Mouse (Mus musculus): ENCODE measurements at regions not wholly inside any gene's neighbourhood (a gene's known extent, or its start where the extent isn't known, plus 50 kb on each side); places are given as distances from the start of the nearest gene placed in this dataset.

GRCm38 (mm10) chr7:115258626-115259025 lies 515.1 kb downstream of the Insc start:
- ATAC-seq (ENCODE audit: low FRiP score): no peak
- Histone ChIP-seq H3K4me1 (replicated peaks; ENCODE audit: control insufficient read depth, insufficient read depth, low read length) (no peaks in the 10 kb centered on the region), H3K36me3 (ENCODE audit: control insufficient read depth, insufficient read depth, low read length) (no peaks in the 10 kb centered on the region), H3K27ac (ENCODE audit: low read depth, low read length) (no peak overlapping the region), H3K27me3 (ENCODE audit: control insufficient read depth, insufficient read depth, low read length) (no peaks in the 10 kb centered on the region), H3K4me3 (ENCODE audit: low read depth, low read length) (no peak overlapping the region), H3K9me3 (ENCODE audit: control insufficient read depth, low read length) (no peaks in the 10 kb centered on the region), H3K9ac (ENCODE audit: low read depth, low read length) (no peak overlapping the region), H3K4me2 (replicated peaks; ENCODE audit: low read depth, low read length) (no peak overlapping the region)
- WGBS: 44% methylated on average over 3 of the region's 3 CpGs
- DNase-seq (ENCODE audit: low spot score): no peak

DNA sequence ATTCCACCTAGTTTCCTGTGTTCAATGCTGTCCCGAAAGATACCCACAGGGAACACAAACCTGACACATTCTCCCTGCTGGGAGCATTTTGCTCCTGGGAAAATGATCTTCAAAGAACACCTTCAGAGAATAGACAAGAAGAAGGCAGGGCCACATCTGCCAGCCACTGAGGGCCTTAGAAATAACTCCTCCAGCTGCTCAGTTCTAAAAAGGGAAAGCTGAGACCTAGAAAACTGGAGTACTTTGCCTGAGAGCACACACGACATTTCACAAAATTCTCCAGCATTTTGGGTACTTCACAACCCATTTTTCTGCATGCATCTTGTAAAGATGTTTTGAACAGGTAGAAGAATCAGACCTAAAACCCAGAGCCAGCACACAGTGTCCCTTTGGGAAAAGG lies 519.6 kb downstream of the Insc start:
- Histone ChIP-seq H3K4me3 (ENCODE audit: low read depth, low read length) (no peak overlapping the region), H3K9me3 (ENCODE audit: control insufficient read depth, low read length) (no peaks in the 10 kb centered on the region), H3K36me3 (ENCODE audit: control insufficient read depth, insufficient read depth, low read length) (no peaks in the 10 kb centered on the region), H3K4me2 (replicated peaks; ENCODE audit: low read depth, low read length) (no peak overlapping the region), H3K4me1 (replicated peaks; ENCODE audit: control insufficient read depth, insufficient read depth, low read length) (no peaks in the 10 kb centered on the region), H3K27me3 (ENCODE audit: control insufficient read depth, insufficient read depth, low read length) (no peaks in the 10 kb centered on the region), H3K27ac (ENCODE audit: low read depth, low read length) (no peak overlapping the region), H3K9ac (ENCODE audit: low read depth, low read length) (no peak overlapping the region)
- 87% methylated on average over 2 of the region's 2 CpGs for WGBS
- DNase-seq (ENCODE audit: low spot score): no peak
- no peak for ATAC-seq (ENCODE audit: low FRiP score)

GRCm38 (mm10) chr7:115266141-115266540 lies 522.6 kb downstream of the Insc start:
- Histone ChIP-seq H3K4me2 (replicated peaks; ENCODE audit: low read depth, low read length) (no peak overlapping the region), H3K27ac (ENCODE audit: low read depth, low read length) (no peak overlapping the region), H3K27me3 (ENCODE audit: control insufficient read depth, insufficient read depth, low read length) (no peaks in the 10 kb centered on the region), H3K4me3 (ENCODE audit: low read depth, low read length) (no peak overlapping the region), H3K36me3 (ENCODE audit: control insufficient read depth, insufficient read depth, low read length) (no peaks in the 10 kb centered on the region), H3K4me1 (replicated peaks; ENCODE audit: control insufficient read depth, insufficient read depth, low read length) (no peaks in the 10 kb centered on the region), H3K9ac (ENCODE audit: low read depth, low read length) (no peak overlapping the region), H3K9me3 (ENCODE audit: control insufficient read depth, low read length) (no peaks in the 10 kb centered on the region)
- ATAC-seq (ENCODE audit: low FRiP score) (no peak), DNase-seq (ENCODE audit: low spot score) (no peak)
- 93% methylated on average over 4 of the region's 4 CpGs for WGBS

DNA sequence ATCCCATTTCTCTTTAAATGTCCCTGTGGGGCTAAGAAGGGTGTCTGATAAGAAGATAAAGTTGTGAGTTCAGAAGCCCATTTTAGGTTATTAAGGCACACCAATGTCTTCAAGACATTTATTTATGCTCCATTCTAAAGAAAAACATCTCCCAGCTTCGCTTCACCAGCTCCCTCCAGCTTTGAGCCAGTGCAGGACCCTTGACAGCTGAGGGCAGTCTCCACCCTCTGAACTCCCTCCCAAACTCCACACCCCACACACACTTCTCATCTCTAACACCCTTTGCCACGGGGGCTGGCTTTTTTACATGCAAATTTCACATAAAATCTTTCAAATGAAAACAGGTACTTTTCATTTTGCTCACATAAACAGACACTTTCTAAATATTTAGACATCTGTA lies 527.3 kb downstream of the Insc start:
- H3K27me3 ChIP-seq (ENCODE audit: control insufficient read depth, insufficient read depth, low read length): no peaks in the 10 kb centered on the region
- no peak overlapping the region for H3K4me2 ChIP-seq (replicated peaks; ENCODE audit: low read depth, low read length)
- WGBS: 47% methylated on average over 2 of the region's 2 CpGs
- no peaks in the 10 kb centered on the region for H3K36me3 ChIP-seq (ENCODE audit: control insufficient read depth, insufficient read depth, low read length)
- H3K9ac ChIP-seq (ENCODE audit: low read depth, low read length): no peak overlapping the region
- H3K4me1 ChIP-seq (replicated peaks; ENCODE audit: control insufficient read depth, insufficient read depth, low read length): no peaks in the 10 kb centered on the region
- ATAC-seq (ENCODE audit: low FRiP score): no peak
- no peak overlapping the region for H3K27ac ChIP-seq (ENCODE audit: low read depth, low read length)
- no peak overlapping the region for H3K4me3 ChIP-seq (ENCODE audit: low read depth, low read length)
- DNase-seq (ENCODE audit: low spot score): no peak
- H3K9me3 ChIP-seq (ENCODE audit: control insufficient read depth, low read length): no peaks in the 10 kb centered on the region

DNA sequence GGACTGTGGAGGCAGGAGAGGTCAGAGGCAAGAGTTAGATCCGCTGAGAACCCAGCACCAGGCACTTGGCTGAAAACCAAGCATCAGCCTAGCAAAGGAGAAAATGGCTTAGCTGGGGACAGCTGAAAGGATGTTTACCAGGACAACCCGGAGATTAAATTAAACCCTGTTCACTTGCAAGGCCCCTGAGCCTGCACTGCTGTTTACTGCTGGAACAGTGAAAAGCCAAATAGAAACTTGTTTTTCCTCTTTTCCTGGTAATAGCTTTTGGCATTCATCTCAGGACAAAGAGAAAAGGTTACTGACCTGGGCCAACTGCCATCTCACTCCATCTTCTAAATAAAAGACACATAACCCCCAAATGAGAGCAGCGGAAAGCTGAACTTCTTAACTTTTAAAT lies 531.3 kb downstream of the Insc start:
- Histone ChIP-seq H3K4me3 (ENCODE audit: low read depth, low read length) (no peak overlapping the region), H3K36me3 (ENCODE audit: control insufficient read depth, insufficient read depth, low read length) (no peaks in the 10 kb centered on the region), H3K9me3 (ENCODE audit: control insufficient read depth, low read length) (no peaks in the 10 kb centered on the region), H3K27me3 (ENCODE audit: control insufficient read depth, insufficient read depth, low read length) (no peaks in the 10 kb centered on the region), H3K4me2 (replicated peaks; ENCODE audit: low read depth, low read length) (no peak overlapping the region), H3K9ac (ENCODE audit: low read depth, low read length) (no peak overlapping the region), H3K27ac (ENCODE audit: low read depth, low read length) (no peak overlapping the region), H3K4me1 (replicated peaks; ENCODE audit: control insufficient read depth, insufficient read depth, low read length) (no peaks in the 10 kb centered on the region)
- ATAC-seq (ENCODE audit: low FRiP score): no peak
- WGBS: 63% methylated on average over 3 of the region's 3 CpGs
- no peak for DNase-seq (ENCODE audit: low spot score)

DNA sequence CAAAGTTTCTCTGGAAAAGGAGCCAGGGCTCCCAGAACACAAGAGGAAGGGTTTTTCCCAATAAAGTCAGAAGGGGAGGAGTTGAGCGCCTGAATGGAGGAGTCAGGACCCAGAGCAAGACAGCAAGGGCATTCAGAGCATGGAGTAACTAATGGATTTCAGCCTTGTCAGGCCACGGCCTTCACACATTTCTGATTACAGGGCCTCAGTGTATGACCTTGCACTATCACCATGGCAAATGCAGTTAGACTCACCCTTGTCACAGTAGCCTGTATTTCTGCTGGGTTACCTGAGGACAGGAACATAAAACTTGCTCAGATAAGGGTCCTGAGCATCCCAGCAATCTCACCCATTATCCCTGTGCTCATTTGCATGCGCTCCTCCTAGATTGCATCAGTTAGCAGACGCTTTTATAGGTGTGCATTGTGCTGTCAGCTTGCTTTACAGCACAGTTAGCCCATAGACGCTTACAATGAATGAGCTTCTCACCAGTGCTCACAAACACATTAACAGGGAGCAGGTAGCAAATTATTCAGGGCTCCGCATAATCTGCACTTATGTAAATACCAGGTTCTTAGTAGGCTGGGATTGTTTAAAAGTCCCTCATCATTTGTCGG lies 547.4 kb downstream of the Insc start:
- Histone ChIP-seq H3K36me3 (ENCODE audit: control insufficient read depth, insufficient read depth, low read length) (no peaks in the 10 kb centered on the region), H3K4me3 (ENCODE audit: low read depth, low read length) (no peak overlapping the region), H3K9ac (ENCODE audit: low read depth, low read length) (no peak overlapping the region), H3K9me3 (ENCODE audit: control insufficient read depth, low read length) (no peaks in the 10 kb centered on the region), H3K27ac (ENCODE audit: low read depth, low read length) (no peak overlapping the region), H3K27me3 (ENCODE audit: control insufficient read depth, insufficient read depth, low read length) (no peaks in the 10 kb centered on the region), H3K4me1 (replicated peaks; ENCODE audit: control insufficient read depth, insufficient read depth, low read length) (peaks cover 7% of the 10 kb centered on the region; the same call in 1 of the 2 replicates), H3K4me2 (replicated peaks; ENCODE audit: low read depth, low read length) (no peak overlapping the region)
- DNase-seq (ENCODE audit: low spot score) (peak; percentile 28), ATAC-seq (ENCODE audit: low FRiP score) (no peak)
- WGBS: 47% methylated on average over 7 of the region's 7 CpGs

GRCm38 (mm10) chr7:115294655-115295230 lies 551.2 kb downstream of the Insc start:
- H3K27me3 ChIP-seq (ENCODE audit: control insufficient read depth, insufficient read depth, low read length): no peaks in the 10 kb centered on the region
- H3K9ac ChIP-seq (ENCODE audit: low read depth, low read length): no peak overlapping the region
- no peaks in the 10 kb centered on the region for H3K9me3 ChIP-seq (ENCODE audit: control insufficient read depth, low read length)
- H3K4me1 ChIP-seq (replicated peaks; ENCODE audit: control insufficient read depth, insufficient read depth, low read length): peaks cover 7% of the 10 kb centered on the region; the same call in 1 of the 2 replicates
- H3K27ac ChIP-seq (ENCODE audit: low read depth, low read length): no peak overlapping the region
- ATAC-seq (ENCODE audit: low FRiP score) (no peak), DNase-seq (ENCODE audit: low spot score) (no peak)
- no peaks in the 10 kb centered on the region for H3K36me3 ChIP-seq (ENCODE audit: control insufficient read depth, insufficient read depth, low read length)
- no peak overlapping the region for H3K4me3 ChIP-seq (ENCODE audit: low read depth, low read length)
- 79% methylated on average over 10 of the region's 10 CpGs for WGBS
- H3K4me2 ChIP-seq (replicated peaks; ENCODE audit: low read depth, low read length): no peak overlapping the region

DNA sequence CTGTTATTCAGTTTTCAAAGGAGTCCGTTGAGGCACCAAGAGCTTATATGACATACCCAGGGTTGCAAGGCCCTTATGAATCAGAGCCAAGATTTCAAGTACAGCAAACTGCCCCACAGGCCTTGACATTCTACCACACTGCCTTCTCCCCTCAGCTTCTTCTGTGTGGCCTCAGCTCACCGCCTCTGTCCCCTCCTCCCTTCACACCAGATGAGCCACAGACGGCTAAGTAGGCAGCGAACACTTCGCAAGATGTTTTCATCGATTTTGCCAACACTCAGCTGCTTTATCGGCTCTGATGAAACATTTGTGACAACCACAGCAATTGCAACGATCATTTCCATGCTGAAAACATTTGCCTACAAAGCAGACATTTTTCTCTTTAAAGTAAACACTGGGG lies 556.7 kb downstream of the Insc start:
- Histone ChIP-seq H3K4me1 (replicated peaks; ENCODE audit: control insufficient read depth, insufficient read depth, low read length) (no peaks in the 10 kb centered on the region), H3K4me2 (replicated peaks; ENCODE audit: low read depth, low read length) (no peak overlapping the region), H3K9ac (ENCODE audit: low read depth, low read length) (no peak overlapping the region), H3K36me3 (ENCODE audit: control insufficient read depth, insufficient read depth, low read length) (no peaks in the 10 kb centered on the region), H3K27me3 (ENCODE audit: control insufficient read depth, insufficient read depth, low read length) (no peaks in the 10 kb centered on the region), H3K9me3 (ENCODE audit: control insufficient read depth, low read length) (no peaks in the 10 kb centered on the region), H3K27ac (ENCODE audit: low read depth, low read length) (no peak overlapping the region), H3K4me3 (ENCODE audit: low read depth, low read length) (no peak overlapping the region)
- ATAC-seq (ENCODE audit: low FRiP score) (no peak), DNase-seq (ENCODE audit: low spot score) (no peak)
- WGBS: 87% methylated on average over 8 of the region's 8 CpGs

- no peak overlapping the region for H3K27ac ChIP-seq (ENCODE audit: low read depth, low read length)
- no peaks in the 10 kb centered on the region for H3K36me3 ChIP-seq (ENCODE audit: control insufficient read depth, insufficient read depth, low read length)
- ATAC-seq (ENCODE audit: low FRiP score): no peak
- no peak overlapping the region for H3K4me3 ChIP-seq (ENCODE audit: low read depth, low read length)
- H3K4me1 ChIP-seq (replicated peaks; ENCODE audit: control insufficient read depth, insufficient read depth, low read length): no peaks in the 10 kb centered on the region
- H3K4me2 ChIP-seq (replicated peaks; ENCODE audit: low read depth, low read length): no peak overlapping the region
- WGBS: 91% methylated on average over 4 of the region's 4 CpGs
- no peaks in the 10 kb centered on the region for H3K9me3 ChIP-seq (ENCODE audit: control insufficient read depth, low read length)
- no peaks in the 10 kb centered on the region for H3K27me3 ChIP-seq (ENCODE audit: control insufficient read depth, insufficient read depth, low read length)
- H3K9ac ChIP-seq (ENCODE audit: low read depth, low read length): no peak overlapping the region
- DNase-seq (ENCODE audit: low spot score): no peak
These were observed 564.9 kb downstream of the Insc start for GRCm38 (mm10) chr7:115308377-115308776.
